Mouse (Mus musculus) cortical plate, adult 2 months (tissue): Measurements from ENCODE around the gene Gprin3. TPM values are rescaled to one million over a fixed set of nuclear protein-coding genes. Genes with fewer than 3 reads are reported as not detected.
"Not testable (repeated sequence)": the region's sequence is repeated elsewhere in the genome, so short reads cannot be mapped to it uniquely, and the experiment has no call there.

Source experiments
- H3K27ac ChIP-seq: fragments of 200-500 bp; 2 replicates; pipeline ENCODE4 v1.5.1; 2012; ENCODE audit warnings: low read length, control low read depth, inconsistent platforms; ENCODE audit not compliant: insufficient read depth
- H3K4me1 ChIP-seq: fragments of 200-500 bp; 2 replicates; pipeline ENCODE4 v1.6.1; 2011; ENCODE audit warnings: low read length; ENCODE audit not compliant: control insufficient read depth, insufficient read depth
- H3K4me3 ChIP-seq: fragments of 200-500 bp; 2 replicates; pipeline ENCODE4 v1.5.1; 2011; ENCODE audit warnings: mild to moderate bottlenecking, low read length, control low read depth; ENCODE audit not compliant: insufficient read depth
- CTCF ChIP-seq: fragments of 200-500 bp; IDR thresholded peaks from 2 replicates; pipeline ENCODE4 v1.5.1; 2011; ENCODE audit warnings: mild to moderate bottlenecking, control low read depth, low read length; ENCODE audit not compliant: insufficient read depth; ENCODE audit errors: extremely low read depth
- POLR2A ChIP-seq: fragments of 200-500 bp; IDR thresholded peaks from 2 replicates; pipeline ENCODE4 v1.6.1; 2011; ENCODE audit warnings: mild to moderate bottlenecking, low read length, control low read depth; ENCODE audit not compliant: insufficient read depth; ENCODE audit errors: extremely low read depth
- polyA plus RNA-seq: library from polyadenylated mRNA; depleted of rRNA; stranded (reverse); fragments of >200 nt; gene quantifications from 2 replicates; pipeline ENCODE4 v1.2.3, GENCODE M21; 2012

The Gprin3 gene
- polyA plus RNA-seq, 1 experiment = 2.7 TPM

DNA sequence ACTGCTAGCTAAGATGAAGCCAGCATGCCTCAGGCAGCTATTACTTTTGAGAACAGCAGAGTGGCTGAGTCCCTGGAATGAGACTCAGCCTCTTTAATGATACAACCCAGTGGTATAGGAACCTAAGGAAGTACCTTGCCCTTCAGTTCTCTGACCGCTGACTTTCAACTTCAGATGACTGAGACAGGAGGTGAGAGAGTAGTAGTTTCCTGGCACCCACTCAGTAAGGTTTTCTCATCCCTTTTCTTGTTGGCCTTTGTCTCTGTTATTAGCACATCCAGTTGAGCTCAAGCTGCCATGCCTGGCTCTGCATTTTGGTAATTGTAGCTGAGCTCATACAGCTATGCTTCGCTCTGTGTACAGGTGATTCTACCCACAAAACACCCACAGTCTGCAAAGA, 62.8 kb downstream of the Gprin3 start:
- H3K27ac ChIP-seq = no peak overlapping the region
- TF ChIP-seq POLR2A (no peak), CTCF (no peak)
- no peaks in the 10 kb centered on the region; the same call in 1 of the 2 replicates for H3K4me1 ChIP-seq
- H3K4me3 ChIP-seq = no peak overlapping the region

- no peak for TF ChIP-seq CTCF
- TF ChIP-seq POLR2A = no peak
- H3K4me1 ChIP-seq = no peaks in the 10 kb centered on the region
- no peak overlapping the region for H3K4me3 ChIP-seq
- H3K27ac ChIP-seq = no peak overlapping the region
These were observed 71.2 kb downstream of the Gprin3 start for GRCm38 (mm10) chr6:59354943-59355342.

DNA sequence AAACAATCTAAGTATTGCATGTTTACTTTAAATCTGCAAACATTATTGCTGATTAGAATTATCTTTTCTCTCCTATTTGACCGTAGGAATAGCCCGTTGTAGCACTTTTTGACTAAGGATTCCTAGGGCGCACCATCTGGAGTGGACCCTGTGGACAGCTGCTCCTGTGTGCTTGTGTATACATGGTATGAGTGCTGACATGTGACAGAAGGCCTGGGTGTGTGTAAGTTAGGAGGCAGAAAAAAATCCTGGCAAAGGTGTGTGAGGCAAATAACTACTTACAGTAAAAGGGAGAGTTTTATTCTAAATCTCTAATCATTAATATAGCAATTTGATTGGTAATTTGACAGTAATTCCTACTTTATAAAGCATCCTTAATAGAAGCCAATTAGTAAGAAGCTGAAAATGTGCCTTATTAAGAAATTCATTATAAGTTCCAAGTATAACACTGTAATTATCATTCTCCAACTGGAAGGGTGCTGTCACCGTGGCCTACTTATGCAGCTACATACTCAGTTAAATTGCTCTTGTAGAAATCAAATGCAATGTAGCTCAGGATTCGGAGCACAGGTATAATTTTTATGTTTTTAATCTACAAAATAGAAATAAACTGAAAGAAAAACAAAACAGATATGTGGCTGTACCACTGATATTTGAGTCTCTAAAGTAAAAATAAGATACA, 74.8 kb downstream of the Gprin3 start:
- no peak overlapping the region for H3K4me3 ChIP-seq
- TF ChIP-seq POLR2A = no peak
- TF ChIP-seq CTCF = no peak
- no peaks in the 10 kb centered on the region for H3K4me1 ChIP-seq
- no peak overlapping the region for H3K27ac ChIP-seq

- H3K27ac ChIP-seq = no peak overlapping the region
- H3K4me1 ChIP-seq = no peaks in the 10 kb centered on the region
- no peak overlapping the region for H3K4me3 ChIP-seq
- TF ChIP-seq POLR2A (no peak), CTCF (no peak)
These were observed 77.4 kb downstream of the Gprin3 start for GRCm38 (mm10) chr6:59348673-59349072.

DNA sequence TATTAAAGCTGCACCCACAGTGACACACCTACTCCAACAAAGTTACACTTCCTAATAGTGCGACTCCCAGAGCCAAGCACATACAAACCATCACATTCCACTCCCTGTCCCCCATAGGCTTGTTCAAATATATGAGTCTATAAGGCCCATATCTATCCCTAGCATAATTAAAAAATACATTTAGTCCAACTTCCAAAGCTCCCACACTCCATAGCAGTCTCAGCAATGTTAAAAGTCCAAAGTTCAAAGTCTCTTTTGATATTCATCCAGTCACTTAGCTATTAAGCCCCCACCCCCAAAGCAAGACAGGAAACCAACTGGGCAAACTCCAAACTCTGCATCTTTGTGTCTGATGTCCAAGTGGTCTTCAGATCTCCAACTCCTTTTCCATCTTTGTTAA, 84.9 kb downstream of the Gprin3 start:
- Histone ChIP-seq H3K4me3 (no peak overlapping the region), H3K4me1 (no peaks in the 10 kb centered on the region), H3K27ac (no peak overlapping the region)
- TF ChIP-seq CTCF (no peak), POLR2A (no peak)

GRCm38 (mm10) chr6:59328297-59328696, 97.8 kb downstream of the Gprin3 start:
- TF ChIP-seq POLR2A (no peak), CTCF (no peak)
- H3K4me1 ChIP-seq = no peaks in the 10 kb centered on the region

DNA sequence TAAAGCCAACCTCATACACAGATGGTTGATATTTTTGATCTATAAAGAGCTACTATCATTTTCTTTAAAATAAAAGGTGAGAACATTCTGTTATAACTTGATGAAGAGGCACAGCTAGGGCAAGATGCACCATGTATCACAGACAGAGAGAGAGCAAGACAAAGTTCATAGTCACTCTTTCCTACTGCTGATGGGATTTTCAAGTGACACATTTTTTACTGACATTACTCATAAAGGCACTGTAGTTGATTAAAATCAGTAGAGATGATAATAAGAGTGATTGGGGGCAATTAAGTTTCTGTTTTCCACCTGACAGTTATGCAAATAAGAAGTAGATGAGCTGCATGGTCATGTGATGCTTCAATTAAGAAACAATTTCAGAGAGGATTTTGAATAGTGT, 110.2 kb downstream of the Gprin3 start:
- Histone ChIP-seq H3K4me1 (no peaks in the 10 kb centered on the region), H3K4me3 (no peak overlapping the region), H3K27ac (no peak overlapping the region)
- TF ChIP-seq POLR2A = no peak
- TF ChIP-seq CTCF = no peak

More at GRCm38 (mm10) chr6:59328297-59328696, 97.8 kb downstream of the Gprin3 start:
- Histone ChIP-seq H3K27ac (no peak overlapping the region), H3K4me3 (no peak overlapping the region)

DNA sequence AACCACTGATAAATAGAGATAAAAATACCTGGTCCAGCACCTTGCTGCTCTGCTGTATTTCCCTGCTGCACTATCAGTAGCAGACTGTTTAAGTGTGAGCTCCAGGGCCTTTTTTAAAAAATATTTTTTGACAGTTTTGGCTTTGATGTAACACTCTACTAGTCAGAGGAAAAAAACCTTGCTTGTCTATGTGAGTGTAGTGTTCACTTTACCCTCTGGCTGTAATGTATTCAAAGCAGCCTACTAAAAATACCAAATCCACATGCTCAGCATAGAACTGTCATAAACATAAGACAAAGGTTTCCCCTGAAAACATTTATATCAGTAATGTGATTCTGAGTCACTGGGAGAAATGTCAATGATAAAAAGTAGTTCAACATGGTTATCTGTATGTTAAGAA, 111.0 kb downstream of the Gprin3 start:
- Histone ChIP-seq H3K4me3 (no peak overlapping the region), H3K27ac (no peak overlapping the region), H3K4me1 (no peaks in the 10 kb centered on the region)
- no peak for TF ChIP-seq POLR2A
- no peak for TF ChIP-seq CTCF

GRCm38 (mm10) chr6:59313162-59313561, 112.9 kb downstream of the Gprin3 start:
- H3K4me3 ChIP-seq = no peak overlapping the region
- TF ChIP-seq CTCF (no peak), POLR2A (no peak)
- H3K4me1 ChIP-seq = no peaks in the 10 kb centered on the region
- no peak overlapping the region for H3K27ac ChIP-seq

DNA sequence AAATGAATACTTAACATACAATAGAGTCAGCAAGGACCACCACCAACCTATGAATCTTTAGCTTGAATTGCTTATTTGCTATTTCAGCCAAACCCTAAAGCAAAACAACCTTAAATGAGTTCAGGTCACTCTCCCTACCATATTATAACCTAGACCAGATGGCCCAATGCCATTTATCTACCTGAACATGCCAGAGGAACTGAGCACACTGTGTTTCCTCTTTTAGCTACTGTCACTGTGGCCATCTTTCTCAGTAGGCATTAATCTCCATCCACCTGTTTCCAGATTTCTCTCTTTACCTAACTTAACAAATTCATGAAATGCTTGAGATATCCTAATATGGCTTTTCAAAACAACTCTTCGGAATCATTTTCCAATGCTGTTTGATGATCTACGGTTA, 114.9 kb downstream of the Gprin3 start:
- Histone ChIP-seq H3K27ac (no peak overlapping the region), H3K4me3 (no peak overlapping the region), H3K4me1 (no peaks in the 10 kb centered on the region)
- no peak for TF ChIP-seq POLR2A
- TF ChIP-seq CTCF = no peak

- H3K4me3 ChIP-seq, H3K4me1 ChIP-seq: not testable (repeated sequence)
These were observed 121.7 kb downstream of the Gprin3 start for GRCm38 (mm10) chr6:59304235-59304942.

More at GRCm38 (mm10) chr6:59304235-59304942, 121.7 kb downstream of the Gprin3 start:
- not testable (repeated sequence) for H3K27ac ChIP-seq
